Mouse (Mus musculus) kidney, embryonic 14.5 days (tissue): ENCODE results near the gene Rnf187. TPM values are rescaled to one million over a fixed set of nuclear protein-coding genes. Genes with fewer than 3 reads are reported as not detected.

Experiments used
- ATAC-seq: fragments of 200-750 bp; cut with Nextera tagmentation; 2 replicates; pipeline ENCODE4 v1.8.0; 2017; ENCODE audit warnings: moderate number of reproducible peaks, mild to moderate bottlenecking, moderate TSS enrichment, moderate library complexity; ENCODE audit not compliant: low FRiP score, low TSS enrichment
- H3K27ac ChIP-seq: fragments of 300-500 bp; sonication (generic); 2 replicates; pipeline ENCODE4 v1.5.1; 2014; ENCODE audit warnings: low read depth, mild to moderate bottlenecking, low read length, moderate library complexity, mixed read lengths
- H3K27me3 ChIP-seq: fragments of 300-500 bp; sonication (generic); 2 replicates; pipeline ENCODE4 v1.6.1; 2014; ENCODE audit warnings: mild to moderate bottlenecking, low read length; ENCODE audit not compliant: control insufficient read depth, insufficient read depth
- H3K36me3 ChIP-seq: fragments of 300-500 bp; sonication (generic); 2 replicates; pipeline ENCODE4 v1.6.1; 2014; ENCODE audit warnings: low read length, mixed read lengths; ENCODE audit not compliant: control insufficient read depth, insufficient read depth
- H3K4me1 ChIP-seq: fragments of 300-500 bp; sonication (generic); 2 replicates; pipeline ENCODE4 v1.6.1; 2014; ENCODE audit warnings: low read length, mixed read lengths; ENCODE audit not compliant: control insufficient read depth, insufficient read depth
- H3K4me2 ChIP-seq: fragments of 300-500 bp; sonication (generic); replicated peaks from 2 replicates; pipeline ENCODE4 v1.6.1; 2014; ENCODE audit warnings: low read depth, mild to moderate bottlenecking, low read length
- H3K4me3 ChIP-seq: fragments of 300-500 bp; sonication (generic); 2 replicates; pipeline ENCODE4 v1.5.1; 2014; ENCODE audit warnings: mild to moderate bottlenecking, low read length
- H3K9ac ChIP-seq: fragments of 300-500 bp; sonication (generic); 2 replicates; pipeline ENCODE4 v1.6.1; 2014; ENCODE audit warnings: low read depth, mild to moderate bottlenecking, low read length, moderate library complexity
- H3K9me3 ChIP-seq: fragments of 300-500 bp; sonication (generic); 2 replicates; pipeline ENCODE4 v1.6.1; 2016; ENCODE audit warnings: low read length; ENCODE audit not compliant: control insufficient read depth
- WGBS: fragments of 180-500 bp; shearing (Covaris S2); extraction: QIAGEN DNeasy Blood & Tissue Kit; methylation state at CpG from one replicate; pipeline ENCODE4 v1.1.7; 2014; 5-methylcytosine and 5-hydroxymethylcytosine counted together
- polyA plus RNA-seq: library from polyadenylated mRNA; unstranded; fragments of >200 nt; fragmentation: Nextera tagmentation; extraction: Ambion mirVana; gene quantifications from 2 replicates; pipeline ENCODE4 v1.2.1, GENCODE M21; 2014

Rnf187 gene
- polyA plus RNA-seq, 1 experiment from 2014 or later = 304 TPM

DNA sequence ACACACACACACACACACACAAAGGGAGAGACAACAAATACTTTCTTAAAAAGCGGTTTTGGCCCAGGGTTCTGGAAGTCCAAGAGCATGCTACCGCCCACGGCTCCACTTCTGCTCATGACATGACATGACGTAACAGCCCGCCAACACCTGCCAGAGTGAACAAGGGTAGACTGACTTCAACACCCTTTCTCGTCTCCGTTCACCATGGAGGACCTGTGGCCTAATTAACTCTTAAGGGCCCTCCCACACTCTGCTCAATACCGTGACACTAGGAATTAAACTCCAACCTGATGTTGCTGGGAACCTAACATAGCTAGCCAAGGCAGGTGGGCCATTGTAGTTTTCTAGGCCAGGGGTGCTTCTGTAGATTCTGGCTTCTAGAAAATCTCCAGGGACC lies 30.3 kb upstream of the Rnf187 start:
- Histone ChIP-seq H3K36me3 (peaks cover 3% of the 10 kb centered on the region; the same call in 1 of the 2 replicates), H3K9me3 (no peaks in the 10 kb centered on the region), H3K4me2 (no peak overlapping the region), H3K27ac (peak overlapping the region; percentile 60; the same call in 1 of the 2 replicates), H3K4me1 (peaks cover 10% of the 10 kb centered on the region), H3K4me3 (no peak overlapping the region), H3K9ac (no peak overlapping the region), H3K27me3 (no peaks in the 10 kb centered on the region)
- WGBS = 61% methylated on average over 8 of the region's 8 CpGs
- no peak for ATAC-seq

DNA sequence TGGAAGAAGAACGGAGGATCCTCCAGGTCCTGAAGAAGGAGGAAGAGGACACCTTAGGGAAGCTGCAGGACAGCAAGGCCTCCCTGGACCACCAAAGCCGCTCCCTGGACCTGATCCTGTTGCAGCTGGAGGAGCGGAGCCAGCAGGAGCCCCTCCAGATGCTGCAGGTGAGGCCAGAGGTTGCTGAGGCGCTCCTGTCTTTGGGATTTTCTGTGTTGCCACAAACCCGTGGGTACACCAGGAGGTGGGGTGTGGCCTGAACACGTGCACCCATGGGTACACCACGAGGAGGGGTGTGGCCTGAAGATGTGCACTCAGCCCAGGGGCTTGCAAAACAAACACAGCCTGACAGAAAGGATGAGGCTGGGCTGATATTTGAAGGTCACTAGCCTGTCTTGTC lies 29.8 kb upstream of the Rnf187 start:
- Histone ChIP-seq H3K4me1 (peaks cover 10% of the 10 kb centered on the region), H3K9me3 (no peaks in the 10 kb centered on the region), H3K27ac (0 out of 2 replicates have a peak overlapping the region, but pooled peaks have one; percentile 60), H3K27me3 (no peaks in the 10 kb centered on the region), H3K36me3 (peaks cover 3% of the 10 kb centered on the region; the same call in 1 of the 2 replicates), H3K4me2 (no peak overlapping the region), H3K4me3 (no peak overlapping the region), H3K9ac (no peak overlapping the region)
- WGBS = 79% methylated on average over 7 of the region's 7 CpGs
- no peak for ATAC-seq

DNA sequence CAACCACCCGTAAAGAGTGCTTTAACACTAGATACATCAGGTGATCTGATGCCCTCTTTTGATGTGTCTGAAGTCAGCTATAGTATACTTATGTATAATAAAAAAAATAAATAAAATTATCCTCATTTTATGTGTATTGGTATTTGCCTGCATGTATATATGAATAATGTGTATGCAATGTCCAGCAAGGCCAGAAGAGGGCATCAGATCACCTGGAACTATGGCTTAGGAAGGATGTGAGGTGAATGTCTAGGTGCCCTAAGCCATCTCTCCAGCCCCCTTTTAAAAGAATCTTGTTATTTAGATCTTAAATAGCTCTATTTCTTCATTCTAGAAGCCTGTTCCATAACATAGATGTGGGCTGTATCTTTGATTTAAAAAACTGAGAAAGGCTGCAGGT lies 28.6 kb upstream of the Rnf187 start:
- H3K4me1 ChIP-seq = peaks cover 10% of the 10 kb centered on the region

DNA sequence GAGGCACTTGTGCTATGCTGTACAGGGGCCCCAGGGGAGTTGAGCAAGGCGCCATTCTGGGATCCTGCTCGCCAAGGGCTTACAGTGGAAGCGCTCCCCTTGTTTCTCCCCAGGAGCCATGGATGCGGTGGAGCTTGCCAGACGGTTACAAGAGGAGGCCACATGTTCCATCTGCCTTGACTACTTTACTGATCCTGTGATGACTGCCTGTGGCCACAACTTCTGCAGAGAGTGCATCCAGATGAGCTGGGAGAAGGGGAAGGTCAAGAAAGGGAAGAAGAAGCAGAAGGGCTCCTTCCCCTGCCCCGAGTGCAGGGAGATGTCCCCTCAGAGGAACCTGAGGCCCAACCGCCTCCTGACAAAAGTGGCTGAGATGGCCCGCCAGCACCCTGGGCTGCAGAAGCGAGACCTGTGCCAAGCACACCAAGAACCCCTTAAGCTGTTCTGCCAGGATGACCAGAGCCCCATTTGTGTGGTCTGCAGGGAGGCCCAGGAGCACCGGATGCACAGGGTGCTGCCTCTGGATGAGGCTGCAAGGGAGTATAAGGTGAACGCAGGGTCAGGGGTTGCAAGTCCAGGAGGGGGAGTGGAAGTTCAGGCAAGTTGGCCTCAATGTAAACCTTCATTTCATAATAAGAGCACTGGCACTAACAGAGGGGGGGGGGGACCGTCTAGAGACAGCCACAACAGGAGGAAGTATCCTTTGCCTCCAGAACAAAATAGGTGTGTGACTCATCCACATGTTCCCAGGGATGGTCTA lies 26.5 kb upstream of the Rnf187 start:
- no peak overlapping the region for H3K4me3 ChIP-seq
- H3K36me3 ChIP-seq = no peaks in the 10 kb centered on the region
- no peak overlapping the region for H3K4me2 ChIP-seq
- no peak for ATAC-seq
- H3K4me1 ChIP-seq = peaks cover 10% of the 10 kb centered on the region
- peaks cover 4% of the 10 kb centered on the region for H3K27me3 ChIP-seq
- peaks cover 9% of the 10 kb centered on the region for H3K9me3 ChIP-seq
- H3K27ac ChIP-seq = 0 out of 2 replicates have a peak overlapping the region, but pooled peaks have one; percentile 47
- peak overlapping the region; percentile 2; the same call in 1 of the 2 replicates for H3K9ac ChIP-seq
- WGBS = 30% methylated on average over 12 of the region's 12 CpGs

More for the DNA sequence above, 28.6 kb upstream of the Rnf187 start:
- no peak overlapping the region for H3K9ac ChIP-seq
- no peak for ATAC-seq
- H3K27me3 ChIP-seq = peaks cover 1% of the 10 kb centered on the region; the same call in 1 of the 2 replicates
- no peaks in the 10 kb centered on the region for H3K9me3 ChIP-seq
- H3K36me3 ChIP-seq = 0 out of 2 replicates have a peak, but pooled peaks cover 3% of the 10 kb centered on the region
- no peak overlapping the region for H3K4me2 ChIP-seq
- no peak overlapping the region for H3K27ac ChIP-seq
- WGBS = 93% methylated on average over 1 of the region's 1 CpGs
- H3K4me3 ChIP-seq = no peak overlapping the region

DNA sequence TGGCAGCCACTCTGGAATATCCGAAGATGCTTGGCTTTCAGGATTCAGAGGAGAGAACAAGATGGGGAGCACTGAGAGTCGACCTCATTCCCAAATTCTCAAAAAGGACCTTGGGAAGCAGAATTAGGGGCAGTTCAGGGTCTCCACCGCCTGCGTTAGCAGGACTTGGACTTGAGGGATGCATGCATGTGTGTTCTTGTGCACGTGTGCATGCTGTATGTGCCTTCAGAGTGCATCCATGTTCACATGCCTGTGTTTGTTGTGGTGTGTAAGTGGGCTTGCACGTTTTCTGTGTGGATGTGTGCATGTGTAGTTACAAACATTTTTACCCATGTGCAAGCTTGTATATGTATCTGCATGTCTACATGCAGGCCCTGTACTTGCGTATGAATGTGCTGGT lies 25.5 kb upstream of the Rnf187 start:
- no peak for ATAC-seq
- Histone ChIP-seq H3K4me3 (no peak overlapping the region), H3K27me3 (peaks cover 4% of the 10 kb centered on the region), H3K27ac (no peak overlapping the region), H3K9me3 (peaks cover 9% of the 10 kb centered on the region), H3K4me1 (peaks cover 10% of the 10 kb centered on the region; the same call in 1 of the 2 replicates), H3K9ac (no peak overlapping the region), H3K36me3 (no peaks in the 10 kb centered on the region), H3K4me2 (no peak overlapping the region)
- 87% methylated on average over 7 of the region's 7 CpGs for WGBS

DNA sequence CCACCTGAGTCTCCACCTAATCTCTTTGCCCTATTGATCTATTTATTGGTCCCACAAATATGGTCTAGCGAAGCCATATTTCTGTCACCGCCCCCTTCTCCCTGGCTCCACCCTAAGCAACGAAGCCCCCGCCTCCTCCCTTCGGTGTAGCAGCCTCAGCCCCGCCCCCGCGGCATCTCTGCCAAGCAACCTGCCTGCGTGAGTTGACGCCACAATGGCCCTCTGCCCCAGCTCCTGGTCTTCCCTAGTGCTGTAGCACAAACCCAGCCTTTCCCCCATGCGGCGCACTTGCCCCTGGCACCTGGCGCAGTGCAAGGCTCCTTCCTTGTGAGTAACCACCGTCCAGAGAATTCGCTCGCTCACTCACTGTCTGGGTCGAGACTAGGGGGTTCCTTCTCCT lies 24.8 kb upstream of the Rnf187 start:
- no peak overlapping the region for H3K27ac ChIP-seq
- no peak overlapping the region for H3K4me3 ChIP-seq
- H3K9ac ChIP-seq = no peak overlapping the region
- peaks cover 9% of the 10 kb centered on the region for H3K9me3 ChIP-seq
- WGBS = 38% methylated on average over 17 of the region's 17 CpGs
- ATAC-seq = no peak
- peaks cover 4% of the 10 kb centered on the region for H3K27me3 ChIP-seq
- H3K36me3 ChIP-seq = no peaks in the 10 kb centered on the region
- H3K4me2 ChIP-seq = no peak overlapping the region
- H3K4me1 ChIP-seq = peaks cover 11% of the 10 kb centered on the region; the same call in 1 of the 2 replicates

DNA sequence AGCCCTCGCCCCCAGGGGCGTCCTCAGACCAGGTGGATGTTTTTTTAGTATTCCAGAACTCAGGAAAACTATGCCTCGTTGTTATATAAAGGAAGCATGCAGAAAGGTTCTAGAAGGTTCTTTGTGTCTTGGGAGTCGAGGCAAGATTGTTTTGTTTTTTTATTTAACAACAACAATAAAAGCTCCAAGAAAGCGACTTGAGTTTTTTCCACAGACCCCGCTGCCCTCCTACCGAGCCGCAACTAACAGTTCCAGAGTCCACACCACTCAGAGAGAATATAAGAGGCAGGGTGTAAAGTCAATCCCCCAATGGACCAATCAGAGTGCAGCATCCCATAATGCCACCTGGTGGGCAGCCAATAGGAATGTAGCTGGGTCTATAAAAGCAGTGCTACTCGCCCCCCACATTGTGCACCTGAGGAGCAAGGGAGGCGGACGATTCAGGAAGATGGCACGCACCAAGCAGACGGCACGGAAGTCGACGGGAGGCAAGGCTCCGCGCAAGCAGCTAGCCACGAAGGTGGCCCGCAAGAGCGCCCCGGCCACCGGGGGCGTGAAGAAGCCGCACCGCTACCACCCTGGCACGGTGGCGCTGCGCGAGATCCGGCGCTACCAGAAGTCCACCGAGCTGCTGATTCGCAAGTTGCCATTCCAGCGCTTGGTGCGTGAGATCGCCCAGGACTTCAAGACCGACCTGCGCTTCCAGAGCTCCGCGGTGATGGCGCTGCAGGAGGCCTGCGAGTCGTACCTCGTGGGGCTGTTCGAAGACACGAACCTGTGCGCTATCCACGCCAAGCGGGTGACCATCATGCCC lies 22.9 kb upstream of the Rnf187 start:
- peaks cover 22% of the 10 kb centered on the region; the same call in 1 of the 2 replicates for H3K4me1 ChIP-seq
- no peak overlapping the region for H3K4me3 ChIP-seq
- peaks cover 9% of the 10 kb centered on the region for H3K9me3 ChIP-seq
- peaks cover 4% of the 10 kb centered on the region for H3K27me3 ChIP-seq
- H3K36me3 ChIP-seq = peaks cover 9% of the 10 kb centered on the region
- no peak overlapping the region for H3K27ac ChIP-seq
- 64% methylated on average over 50 of the region's 50 CpGs for WGBS
- H3K4me2 ChIP-seq = no peak overlapping the region
- no peak overlapping the region for H3K9ac ChIP-seq
- ATAC-seq = no peak

DNA sequence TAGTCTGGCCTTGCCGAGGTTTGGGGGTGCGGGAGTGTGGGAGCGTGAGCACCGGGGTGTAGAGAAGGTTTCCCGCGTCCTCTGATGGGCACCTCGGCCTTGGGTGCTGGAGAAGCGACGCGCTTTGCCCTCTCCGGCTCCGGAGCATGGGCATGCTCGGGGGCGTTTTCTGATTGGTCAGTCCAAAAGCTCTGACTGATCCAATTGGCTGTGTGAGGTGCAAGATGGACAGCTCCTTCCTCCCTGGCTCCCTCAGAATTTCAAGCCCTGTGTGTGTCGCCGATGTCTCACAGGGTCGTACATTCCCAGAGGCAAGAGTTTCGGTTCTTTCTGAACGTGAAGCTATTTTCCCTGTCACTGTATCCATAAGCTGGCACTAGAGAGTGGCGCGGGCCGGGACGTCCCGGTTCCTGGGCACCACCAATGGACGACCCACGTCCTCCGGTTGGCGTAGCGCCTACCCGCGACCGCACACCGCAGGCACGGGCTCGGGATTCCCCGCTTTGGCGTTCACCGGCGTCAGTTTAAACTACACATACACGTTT lies 21.3 kb upstream of the Rnf187 start:
- H3K27ac ChIP-seq = no peak overlapping the region
- peak; percentile 79 for ATAC-seq
- H3K4me3 ChIP-seq = peak overlapping the region; percentile 46
- H3K4me1 ChIP-seq = peaks cover 27% of the 10 kb centered on the region; the same call in 1 of the 2 replicates
- WGBS = 8% methylated on average over 40 of the region's 40 CpGs
- H3K9ac ChIP-seq = peak overlapping the region; percentile 42; the same call in 1 of the 2 replicates
- peaks cover 9% of the 10 kb centered on the region for H3K9me3 ChIP-seq
- peaks cover 4% of the 10 kb centered on the region for H3K27me3 ChIP-seq
- peak overlapping the region; percentile 81 for H3K4me2 ChIP-seq
- H3K36me3 ChIP-seq = peaks cover 11% of the 10 kb centered on the region
